Mouse (Mus musculus) thymus, adult 18-20 months (tissue): ENCODE measurements around the gene Upk3a.

Source experiments
- DNase-seq, 2 experiments: peaks; one replicate each; pipeline ENCODE4 v3.0.0; 2022; ENCODE audit warnings: mixed read lengths in 2 of 2

Gene Upk3a

DNA sequence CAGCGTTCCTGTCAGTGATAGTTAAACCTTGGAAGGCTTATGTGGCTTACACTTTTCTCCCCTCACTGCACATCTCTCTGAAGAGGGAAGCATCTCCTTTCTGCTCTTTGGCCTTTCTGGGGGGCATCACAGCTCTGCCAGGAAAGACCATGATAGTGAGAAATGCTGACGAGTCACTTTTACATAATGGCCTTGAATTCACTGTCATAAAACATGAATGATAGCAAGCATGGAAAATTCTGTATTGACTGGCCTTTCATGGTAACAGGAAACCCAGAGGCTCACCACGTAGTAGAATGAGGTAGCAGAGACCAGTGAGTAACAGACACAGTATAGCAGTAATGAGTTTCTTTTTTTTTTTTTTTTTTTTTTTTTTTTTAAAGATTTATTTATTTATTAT lies 37.2 kb downstream of the Upk3a start:
- DNase-seq: no peak

DNA sequence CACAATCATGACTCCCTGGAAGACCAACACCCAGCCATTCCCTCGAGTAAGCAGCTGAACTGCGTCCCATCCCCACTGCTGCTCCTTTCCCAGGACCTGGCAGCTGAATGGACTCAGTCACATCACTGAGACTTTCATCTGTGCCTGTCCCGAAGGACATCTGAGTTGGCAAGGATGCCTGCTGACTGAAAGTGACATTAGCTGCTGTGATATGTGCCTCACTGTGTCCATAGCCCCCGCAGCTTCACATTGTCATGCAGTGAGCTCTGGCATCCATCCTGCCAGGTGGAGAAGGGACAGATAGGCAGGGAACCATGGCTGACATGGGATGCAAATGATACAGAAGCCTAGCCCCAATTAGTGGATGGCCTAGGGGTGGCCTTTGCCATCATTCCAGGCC lies 38.2 kb downstream of the Upk3a start:
- no peak for DNase-seq

DNA sequence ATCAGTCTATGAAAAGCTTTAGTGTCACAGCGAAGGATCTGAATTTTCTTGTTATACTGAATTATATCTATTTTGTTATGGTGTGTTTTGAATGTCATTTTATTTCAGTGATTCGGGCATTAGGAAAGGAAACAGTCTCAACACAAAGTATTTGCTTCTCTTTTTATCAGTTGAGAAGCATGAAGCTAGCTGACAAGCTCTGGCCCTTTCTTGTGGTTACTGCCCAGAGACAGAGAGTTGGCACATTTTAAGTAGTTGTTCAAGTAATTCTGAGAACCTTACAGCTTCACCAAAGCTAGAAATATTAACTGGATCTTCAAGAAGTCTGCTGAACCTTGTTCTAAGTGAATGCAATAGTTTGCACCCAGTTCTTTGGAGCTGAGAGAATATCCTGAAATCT lies 46.5 kb downstream of the Upk3a start:
- no peak for DNase-seq

DNA sequence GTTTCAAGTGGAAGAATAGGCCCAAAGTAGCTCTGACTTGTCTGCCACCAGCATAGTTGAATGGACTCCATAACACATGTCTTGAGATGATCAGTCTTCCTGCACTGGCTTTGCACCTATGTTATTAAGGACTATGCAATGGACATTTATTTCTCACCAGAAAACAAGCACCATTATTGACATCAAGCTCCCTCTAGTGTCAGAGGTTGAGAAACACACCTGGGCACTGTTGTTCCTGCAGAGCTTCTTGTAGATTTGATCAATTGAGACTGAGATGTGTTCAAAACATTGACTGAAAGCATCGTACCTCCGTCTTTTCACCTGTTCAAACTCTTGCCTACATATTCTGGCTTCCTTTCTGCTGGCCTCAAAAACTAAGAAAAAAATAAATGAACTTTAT lies 53.6 kb downstream of the Upk3a start:
- no peak for DNase-seq
